Mouse (Mus musculus) liver, postnatal 0 days (tissue): ENCODE data around the gene Il33.

ENCODE experiments used
- CTCF ChIP-seq: sonication (generic); IDR thresholded peaks from 2 replicates; pipeline ENCODE4 v1.5.1; 2016; ENCODE audit warnings: antibody characterized with exemption, low read depth
- EP300 ChIP-seq: IDR thresholded peaks from 2 replicates; pipeline ENCODE4 v1.6.1; 2016; ENCODE audit warnings: antibody characterized with exemption, low read depth, mild to moderate bottlenecking

DNA sequence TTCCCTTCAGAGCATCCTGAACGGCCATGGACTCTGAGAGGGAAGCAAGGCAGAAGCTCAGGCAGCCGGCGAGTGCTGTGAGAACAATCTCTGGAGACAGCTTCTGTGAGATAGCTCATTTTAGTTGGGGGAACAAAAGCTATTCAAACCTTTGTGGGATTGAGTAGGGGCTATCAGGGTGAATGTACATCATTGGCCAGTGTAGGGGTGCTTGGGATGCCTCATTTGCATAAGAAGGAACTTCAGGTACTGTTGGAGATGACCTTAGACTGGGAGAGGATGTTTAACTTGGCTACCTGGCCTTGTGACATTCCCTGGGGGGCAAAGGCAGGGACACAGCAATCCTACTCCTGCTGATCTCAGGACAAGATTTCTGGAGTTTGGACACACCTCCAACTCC lies 81.5 kb downstream of the Il33 start:
- TF ChIP-seq CTCF (no peak), EP300 (no peak)
